In the genomic region with DNA sequence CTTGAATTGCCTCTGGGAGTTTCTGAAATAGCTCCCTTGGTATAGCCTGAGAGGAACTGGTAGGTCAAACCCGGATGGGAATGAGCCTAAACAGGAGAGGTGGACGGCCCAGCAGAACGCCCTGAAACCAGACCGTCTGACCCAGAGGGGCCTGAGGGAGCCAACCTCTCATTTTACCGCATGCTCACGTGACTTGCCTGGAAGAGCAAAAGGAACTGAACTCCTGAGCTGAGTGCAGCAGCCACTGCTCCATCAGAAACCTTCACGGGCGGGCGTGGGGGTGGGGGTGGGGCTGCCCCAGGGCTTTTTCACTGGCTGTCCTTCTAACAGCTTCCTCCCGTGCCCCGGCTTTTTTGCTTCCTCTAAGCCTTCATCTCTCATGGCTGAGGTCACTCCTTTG, we compare ENCODE assay signal across 21 mouse cellular contexts. TPM values are rescaled to one million over a fixed set of nuclear protein-coding genes. Genes with fewer than 3 reads are reported as not detected.
DNase-seq lines count a peak whose midpoint lies in the region; ATAC-seq and TF ChIP-seq lines count a peak whose summit lies in the region.
"Had no signal": no experiment of that assay in that cellular context is flagged by ENCODE, and none has a peak within 500 bp of the region (broad histone marks: within the 10 kb centered on the region; RNA-seq: fewer than 3 reads in every experiment).

No protein-coding gene starts in this region.

- no peaks in the 10 kb centered on the region for H3K9me3 ChIP-seq in intestine, embryonic 15.5 days
- H3K9me3 ChIP-seq in intestine, postnatal 0 days (ENCODE audit: control insufficient read depth), result no peaks in the 10 kb centered on the region
- H3K9me3 ChIP-seq in CH12.LX (replicated peaks; ENCODE audit: low read length), result no peaks in the 10 kb centered on the region
- H3K9me3 ChIP-seq in limb, embryonic 12.5 days, result no peaks in the 10 kb centered on the region
- H3K9me3 ChIP-seq in forebrain, embryonic 12.5 days, result no peaks in the 10 kb centered on the region
- H3K9me3 ChIP-seq: heart, embryonic 12.5 days had no signal

- TF ChIP-seq CTCF in intestine, postnatal 0 days (IDR thresholded peaks at IDR 0.05; ENCODE audit: low read depth), result no peak
- no peak for TF ChIP-seq CTCF in CH12.LX (conservative IDR thresholded peaks at IDR 0.05 in 1 of 2, IDR thresholded peaks at IDR 0.05 in 1 of 2; ENCODE audit: low read depth in 2 of 2, low read length in 2 of 2)

- H3K27me3 ChIP-seq in intestine, embryonic 15.5 days (replicated peaks), result no peaks in the 10 kb centered on the region
- no peaks in the 10 kb centered on the region for H3K27me3 ChIP-seq in intestine, postnatal 0 days (replicated peaks; ENCODE audit: control insufficient read depth, insufficient read depth, low read length)
- peaks cover 48% of the 10 kb centered on the region for H3K27me3 ChIP-seq in CH12.LX (replicated peaks)
- no peaks in the 10 kb centered on the region for H3K27me3 ChIP-seq in limb, embryonic 12.5 days
- no peaks in the 10 kb centered on the region for H3K27me3 ChIP-seq in forebrain, embryonic 12.5 days
- H3K27me3 ChIP-seq: heart, embryonic 12.5 days; Patski had no signal

- in situ Hi-C loops in CH12.LX (cut with MboI; ENCODE audit: low pct_ligation_motif_present, low pct_unique_long_range_greater_than_20kb, low sequenced_read_pairs), result no loop called here

- no peak overlapping the region for H3K9ac ChIP-seq in intestine, embryonic 15.5 days
- no peak overlapping the region for H3K9ac ChIP-seq in intestine, postnatal 0 days (ENCODE audit: low read depth, low read length)
- no peak overlapping the region for H3K9ac ChIP-seq in CH12.LX (ENCODE audit: insufficient read depth, low read depth)
- no peak overlapping the region; the same call in 1 of the 2 replicates for H3K9ac ChIP-seq in limb, embryonic 12.5 days (replicated peaks)
- no peak overlapping the region for H3K9ac ChIP-seq in forebrain, embryonic 12.5 days
- H3K9ac ChIP-seq: forebrain, postnatal 0 days; hindbrain, embryonic 14.5 days had no signal

- H3K4me3 ChIP-seq in intestine, embryonic 15.5 days (replicated peaks), result no peak overlapping the region
- no peak overlapping the region for H3K4me3 ChIP-seq in intestine, postnatal 0 days (ENCODE audit: low read depth, low read length)
- H3K4me3 ChIP-seq in CH12.LX (replicated peaks in 1 of 3; ENCODE audit: low read depth in 2 of 3, low read length in 2 of 3, poor library complexity in 1 of 3), result no peak overlapping the region
- H3K4me3 ChIP-seq in limb, embryonic 12.5 days (replicated peaks), result no peak overlapping the region
- H3K4me3 ChIP-seq in forebrain, embryonic 12.5 days (replicated peaks), result no peak overlapping the region
- H3K4me3 ChIP-seq: erythroblast, embryonic 14.5 days; heart, embryonic 12.5 days had no signal

- H3K27ac ChIP-seq in intestine, embryonic 15.5 days, result 0 out of 2 replicates have a peak overlapping the region, but pooled peaks have one; percentile 49
- H3K27ac ChIP-seq in intestine, postnatal 0 days (ENCODE audit: low read depth, low read length), result no peak overlapping the region
- no peak overlapping the region for H3K27ac ChIP-seq in CH12.LX (ENCODE audit: insufficient read depth, low read depth)
- peak overlapping the region; percentile 80 for H3K27ac ChIP-seq in limb, embryonic 12.5 days
- H3K27ac ChIP-seq in forebrain, embryonic 12.5 days, result no peak overlapping the region
- H3K27ac ChIP-seq: hindbrain, embryonic 14.5 days had no signal

- no peak overlapping the region for H3K4me2 ChIP-seq in intestine, embryonic 15.5 days (replicated peaks)
- no peak overlapping the region for H3K4me2 ChIP-seq in intestine, postnatal 0 days (replicated peaks; ENCODE audit: low read depth)
- peak overlapping the region; percentile 35 for H3K4me2 ChIP-seq in CH12.LX (ENCODE audit: insufficient read depth, low read depth, poor library complexity, severe bottlenecking)
- no peak overlapping the region for H3K4me2 ChIP-seq in limb, embryonic 12.5 days
- no peak overlapping the region for H3K4me2 ChIP-seq in forebrain, embryonic 12.5 days
- H3K4me2 ChIP-seq: heart, embryonic 12.5 days; hindbrain, embryonic 14.5 days had no signal

- peaks cover 41% of the 10 kb centered on the region for H3K4me1 ChIP-seq in intestine, embryonic 15.5 days (replicated peaks)
- H3K4me1 ChIP-seq in intestine, postnatal 0 days (replicated peaks; ENCODE audit: control insufficient read depth, insufficient read depth, low read length), result peaks cover 11% of the 10 kb centered on the region
- H3K4me1 ChIP-seq in CH12.LX (ENCODE audit: control insufficient read depth in 1 of 2, insufficient read depth in 2 of 2), result peaks cover 3 to 20% of the 10 kb centered on the region in 2 experiments
- H3K4me1 ChIP-seq in limb, embryonic 12.5 days (replicated peaks), result peaks cover 29% of the 10 kb centered on the region
- peaks cover 15% of the 10 kb centered on the region; the same call in 1 of the 2 replicates for H3K4me1 ChIP-seq in forebrain, embryonic 12.5 days

- DNase-seq in CH12.LX (ENCODE audit: extremely low read depth) (no peak), ZHBTc4 (ENCODE audit: low read depth, low spot score) (peak; percentile 39)
- no peak for DNase-seq in frontal cortex, postnatal 36 days (ENCODE audit: low spot score in 2 of 2)
- DNase-seq: cerebellum, adult 11 months; forebrain, postnatal 0 days; gastrocnemius, postnatal 25 days; kidney, adult 2 months; liver; lung, adult 2 months; right cerebral cortex, adult 18-20 months; thymus, postnatal 36 days had no signal

- TF ChIP-seq EP300 in CH12.LX (IDR thresholded peaks at IDR 0.05; ENCODE audit: low read length), result no peak

- 22% methylated on average over 11 of the region's 11 CpGs for WGBS in intestine, embryonic 15.5 days
- WGBS in intestine, postnatal 0 days, result 29% methylated on average over 11 of the region's 11 CpGs
- WGBS in limb, embryonic 12.5 days, result 10% methylated on average over 11 of the region's 11 CpGs
- WGBS in forebrain, embryonic 12.5 days, result 46% methylated on average over 11 of the region's 11 CpGs

- TF ChIP-seq POLR2A in CH12.LX (IDR thresholded peaks at IDR 0.05; ENCODE audit: low read depth, low read length), result no peak

- no peak for TF ChIP-seq RAD21 in CH12.LX (IDR thresholded peaks at IDR 0.05; ENCODE audit: low read depth, low read length)

- no peaks in the 10 kb centered on the region for H3K79me2 ChIP-seq in CH12.LX (replicated peaks; ENCODE audit: control insufficient read depth, extremely low read depth, insufficient read depth, poor library complexity, severe bottlenecking)

- dilution Hi-C loops in CH12.LX (cut with MboI; ENCODE audit: extremely low pct_ligation_motif_present, extremely low pct_unique_long_range_greater_than_20kb, low sequenced_read_pairs), result no loop called here

- ATAC-seq in intestine, embryonic 15.5 days, result no peak
- ATAC-seq in intestine, postnatal 0 days, result no peak
- no peak for ATAC-seq in limb, embryonic 12.5 days (ENCODE audit: insufficient number of reproducible peaks, insufficient read depth, low FRiP score, low TSS enrichment, low read depth)
- no peak for ATAC-seq in forebrain, embryonic 12.5 days (ENCODE audit: low FRiP score)
- ATAC-seq: forebrain, postnatal 0 days; Patski had no signal

- H3K36me3 ChIP-seq in intestine, embryonic 15.5 days, result no peaks in the 10 kb centered on the region
- no peaks in the 10 kb centered on the region for H3K36me3 ChIP-seq in intestine, postnatal 0 days (ENCODE audit: control insufficient read depth, insufficient read depth)
- H3K36me3 ChIP-seq in CH12.LX (replicated peaks in 1 of 2; ENCODE audit: control insufficient read depth in 1 of 2, insufficient read depth in 1 of 2, low read length in 1 of 2), result no peaks in the 10 kb centered on the region
- no peaks in the 10 kb centered on the region for H3K36me3 ChIP-seq in limb, embryonic 12.5 days
- no peaks in the 10 kb centered on the region for H3K36me3 ChIP-seq in forebrain, embryonic 12.5 days (replicated peaks)
- H3K36me3 ChIP-seq: heart, embryonic 12.5 days had no signal

TF ChIP-seq in CH12.LX, 34 proteins besides CTCF, POLR2A, EP300 and RAD21:
- TF ChIP-seq JUN (IDR thresholded peaks at IDR 0.05; ENCODE audit: insufficient read depth, low read depth, low read length), result no peak
- no peak for TF ChIP-seq NELFE (IDR thresholded peaks at IDR 0.05; ENCODE audit: low read depth, low read length)
- TF ChIP-seq E2F4 (IDR thresholded peaks at IDR 0.05; ENCODE audit: insufficient replicate concordance, low read depth, low read length), result no peak
- no peak for TF ChIP-seq MXI1 (IDR thresholded peaks at IDR 0.05; ENCODE audit: low read depth, low read length)
- no peak for TF ChIP-seq CHD1 (IDR thresholded peaks at IDR 0.05; ENCODE audit: low read depth, low read length)
- no peak for TF ChIP-seq ZC3H11A (IDR thresholded peaks at IDR 0.05; ENCODE audit: low read depth, low read length)
- TF ChIP-seq ZMIZ1 (IDR thresholded peaks at IDR 0.05; ENCODE audit: low read depth, low read length), result no peak
- TF ChIP-seq MAX (IDR thresholded peaks at IDR 0.05; ENCODE audit: low read length), result no peak
- no peak for TF ChIP-seq MAFK (IDR thresholded peaks at IDR 0.05; ENCODE audit: insufficient replicate concordance, low read length)
- no peak for TF ChIP-seq MEF2A (IDR thresholded peaks at IDR 0.05; ENCODE audit: borderline replicate concordance, low read depth, low read length)
- peak; percentile 62 for TF ChIP-seq USF1 (IDR thresholded peaks at IDR 0.05; ENCODE audit: low read depth, low read length)
- TF ChIP-seq ETS1 (conservative IDR thresholded peaks at IDR 0.05; ENCODE audit: low read depth, low read length), result no peak
- no peak for TF ChIP-seq CHD2 (IDR thresholded peaks at IDR 0.05; ENCODE audit: low read length)
- TF ChIP-seq ELF1 (IDR thresholded peaks at IDR 0.05; ENCODE audit: low read depth, low read length), result no peak
- TF ChIP-seq USF2 (conservative IDR thresholded peaks at IDR 0.05; ENCODE audit: low read depth, low read length), result peak; percentile 41
- no peak for TF ChIP-seq SIN3A (IDR thresholded peaks at IDR 0.05; ENCODE audit: low read length)
- TF ChIP-seq PAX5 (IDR thresholded peaks at IDR 0.05; ENCODE audit: low read length), result no peak
- TF ChIP-seq BHLHE40 (IDR thresholded peaks at IDR 0.05; ENCODE audit: low read depth, low read length), result peak; percentile 80
- TF ChIP-seq JUND (conservative IDR thresholded peaks at IDR 0.05; ENCODE audit: low read depth, low read length), result no peak
- no peak for TF ChIP-seq NRF1 (IDR thresholded peaks at IDR 0.05; ENCODE audit: low read depth, low read length)

RNA-seq across cellular contexts. Expression of gene Ripor3, which starts 0.5 kb away (rescaled TPM):
- polyA plus RNA-seq in intestine, embryonic 15.5 days (2015; fragmentation: Nextera tagmentation; extraction: Ambion mirVana), result 3.7 and 4.2 TPM in 2 replicates
- 1.5 and 1.6 TPM in 2 replicates for polyA plus RNA-seq in intestine, postnatal 0 days (2015; fragmentation: Nextera tagmentation; extraction: Ambion mirVana)
- total RNA-seq in CH12.LX (2012; rRNA removed) (0.17 TPM in 1 of 2 replicates, not detected in the other), CH12.LX (2014; rRNA removed) (not detected in 2 replicates)
- polyA plus RNA-seq in CH12.LX (2012; ENCODE audit: insufficient read length, low read depth), result not detected in 2 replicates
- 0.73 and 0.98 TPM in 2 replicates for polyA plus RNA-seq in limb, embryonic 12.5 days (2016; fragmentation: Nextera tagmentation; extraction: Ambion mirVana)
- 0.24 and 0.82 TPM in 2 replicates for polyA plus RNA-seq in forebrain, embryonic 12.5 days (2016; fragmentation: Nextera tagmentation; extraction: Ambion mirVana)
- total RNA-seq: megakaryocyte progenitor cell, adult 5-6 weeks; monocyte, adult 5-6 weeks had no signal

Comparison
In these comparisons a context has a peak if more than half of its experiments do, and no peak if none do; other contexts are left out.
1. H3K27ac ChIP-seq: peak in intestine, embryonic 15.5 days (single experiment) and limb, embryonic 12.5 days (single experiment); none in intestine, postnatal 0 days (single experiment), CH12.LX (single experiment) and forebrain, embryonic 12.5 days (single experiment).